Mouse (Mus musculus) midbrain, embryonic 10.5 days (tissue): ENCODE measurements around the gene Mib2. TPM values are rescaled to one million over a fixed set of nuclear protein-coding genes. Genes with fewer than 3 reads are reported as not detected.
"Not testable (repeated sequence)": the region's sequence is repeated elsewhere in the genome, so short reads cannot be mapped to it uniquely, and the experiment has no call there.

ENCODE experiments used
- DNase-seq: peaks from one replicate; pipeline ENCODE4 v3.0.0-alpha.2; 2017; ENCODE audit warnings: low spot score
- H3K27ac ChIP-seq: fragments of 300-500 bp; sonication (generic); replicated peaks from 2 replicates; pipeline ENCODE4 v1.5.1; 2016; ENCODE audit warnings: mild to moderate bottlenecking
- H3K27me3 ChIP-seq: fragments of 300-500 bp; sonication (generic); 2 replicates; pipeline ENCODE4 v1.6.1; 2016; ENCODE audit warnings: low read depth, mild to moderate bottlenecking; ENCODE audit not compliant: poor library complexity, severe bottlenecking
- H3K36me3 ChIP-seq: fragments of 300-500 bp; sonication (generic); 2 replicates; pipeline ENCODE4 v1.6.1; 2016; ENCODE audit warnings: mild to moderate bottlenecking, moderate library complexity
- H3K4me1 ChIP-seq: fragments of 300-500 bp; sonication (generic); 2 replicates; pipeline ENCODE4 v1.6.1; 2016
- H3K4me3 ChIP-seq: fragments of 300-500 bp; sonication (generic); 2 replicates; pipeline ENCODE4 v1.5.1; 2016; ENCODE audit warnings: mild to moderate bottlenecking, moderate library complexity
- H3K9me3 ChIP-seq: fragments of 300-500 bp; sonication (generic); replicated peaks from 2 replicates; pipeline ENCODE4 v1.6.1; 2016; ENCODE audit warnings: mild to moderate bottlenecking
- WGBS: fragments of 180-500 bp; shearing (Covaris S2); methylation state at CpG from one replicate; pipeline ENCODE4 v1.1.7; 2016; 5-methylcytosine and 5-hydroxymethylcytosine counted together
- polyA plus RNA-seq: library from polyadenylated mRNA; unstranded; fragments of >200 nt; fragmentation: Nextera tagmentation; extraction: Ambion mirVana; gene quantifications from 2 replicates; pipeline ENCODE4 v1.2.1, GENCODE M21; 2016

Gene Mib2
- polyA plus RNA-seq, 1 experiment from 2014 or later = 22.0 TPM

GRCm38 (mm10) chr4:155658961-155659360 is 10.0 kb downstream of the Mib2 start:
- H3K4me1 ChIP-seq = peaks cover 16% of the 10 kb centered on the region
- no peak overlapping the region for H3K27ac ChIP-seq
- WGBS = 95% methylated on average over 10 of the region's 10 CpGs
- H3K9me3 ChIP-seq = no peaks in the 10 kb centered on the region
- H3K4me3 ChIP-seq = no peak overlapping the region
- H3K27me3 ChIP-seq = peaks cover 37% of the 10 kb centered on the region
- H3K36me3 ChIP-seq = peaks cover 40% of the 10 kb centered on the region
- DNase-seq = no peak

GRCm38 (mm10) chr4:155656214-155656751 is 12.7 kb downstream of the Mib2 start:
- Histone ChIP-seq H3K27ac (no peak overlapping the region), H3K4me1 (peaks cover 37% of the 10 kb centered on the region), H3K4me3 (no peak overlapping the region), H3K9me3 (no peaks in the 10 kb centered on the region), H3K27me3 (peaks cover 64% of the 10 kb centered on the region), H3K36me3 (peaks cover 45% of the 10 kb centered on the region)
- DNase-seq = no peak
- WGBS = 87% methylated on average over 13 of the region's 13 CpGs

- peaks cover 52% of the 10 kb centered on the region for H3K36me3 ChIP-seq
- peaks cover 37% of the 10 kb centered on the region for H3K4me1 ChIP-seq
- H3K27me3 ChIP-seq = peaks cover 77% of the 10 kb centered on the region
- peak overlapping the region; percentile 59 for H3K4me3 ChIP-seq
- peak overlapping the region; percentile 59 for H3K27ac ChIP-seq
- no peaks in the 10 kb centered on the region for H3K9me3 ChIP-seq
- 2% methylated on average over 52 of the region's 52 CpGs for WGBS
- peak; percentile 63 for DNase-seq
Measured at GRCm38 (mm10) chr4:155654456-155655298, 14.3 kb downstream of the Mib2 start.

GRCm38 (mm10) chr4:155654183-155654455 is 14.9 kb downstream of the Mib2 start:
- Histone ChIP-seq H3K4me3 (peak overlapping the region; percentile 59), H3K27me3 (peaks cover 77% of the 10 kb centered on the region), H3K27ac (no peak overlapping the region; the same call in 1 of the 2 replicates), H3K9me3 (no peaks in the 10 kb centered on the region), H3K4me1 (peaks cover 37% of the 10 kb centered on the region), H3K36me3 (peaks cover 52% of the 10 kb centered on the region)
- DNase-seq = no peak
- 2% methylated on average over 6 of the region's 6 CpGs for WGBS

- Histone ChIP-seq H3K4me3 (peak overlapping the region; percentile 59), H3K4me1 (peaks cover 37% of the 10 kb centered on the region), H3K27me3 (peaks cover 77% of the 10 kb centered on the region), H3K9me3 (no peaks in the 10 kb centered on the region), H3K36me3 (peaks cover 52% of the 10 kb centered on the region), H3K27ac (peak overlapping the region; percentile 79)
- 2% methylated on average over 31 of the region's 31 CpGs for WGBS
- DNase-seq = peak; percentile 59
Measured at GRCm38 (mm10) chr4:155653451-155654182, 15.4 kb downstream of the Mib2 start.

- Histone ChIP-seq H3K4me1 (peaks cover 37% of the 10 kb centered on the region), H3K36me3 (peaks cover 56% of the 10 kb centered on the region), H3K4me3 (peak within 1 kb of the TSS; percentile 59), H3K27ac (peak within 1 kb of the TSS; percentile 79), H3K27me3 (peaks cover 77% of the 10 kb centered on the region), H3K9me3 (no peaks in the 10 kb centered on the region)
- DNase-seq = peak; percentile 78
- WGBS = under 1% methylated on average over 33 of the region's 33 CpGs
Measured at GRCm38 (mm10) chr4:155653086-155653450, 15.9 kb downstream of the Mib2 start, which contains the start of gene Mmp23. TSS of gene Mmp23 (minus strand) at chr4:155653384.

GRCm38 (mm10) chr4:155652283-155653085 is 16.5 kb downstream of the Mib2 start:
- Histone ChIP-seq H3K4me1 (peaks cover 37% of the 10 kb centered on the region), H3K36me3 (peaks cover 57% of the 10 kb centered on the region), H3K27ac (peak overlapping the region; percentile 79), H3K9me3 (no peaks in the 10 kb centered on the region), H3K27me3 (peaks cover 75% of the 10 kb centered on the region), H3K4me3 (peak overlapping the region; percentile 59)
- 22% methylated on average over 36 of the region's 36 CpGs for WGBS
- DNase-seq = no peak

GRCm38 (mm10) chr4:155651553-155652269 is 17.3 kb downstream of the Mib2 start:
- Histone ChIP-seq H3K27ac (no peak overlapping the region), H3K9me3 (no peaks in the 10 kb centered on the region), H3K4me3 (no peak overlapping the region), H3K27me3 (peaks cover 68% of the 10 kb centered on the region), H3K36me3 (peaks cover 60% of the 10 kb centered on the region), H3K4me1 (peaks cover 37% of the 10 kb centered on the region)
- 65% methylated on average over 15 of the region's 15 CpGs for whole genome bisulfite sequencing
- no peak for DNase-seq

GRCm38 (mm10) chr4:155649355-155649754 is 19.6 kb downstream of the Mib2 start:
- 92% methylated on average over 11 of the region's 11 CpGs for WGBS
- H3K4me3 ChIP-seq = no peak overlapping the region
- peaks cover 24% of the 10 kb centered on the region for H3K4me1 ChIP-seq
- H3K9me3 ChIP-seq = no peaks in the 10 kb centered on the region
- peaks cover 75% of the 10 kb centered on the region for H3K36me3 ChIP-seq
- DNase-seq = no peak
- H3K27me3 ChIP-seq = peaks cover 44% of the 10 kb centered on the region
- no peak overlapping the region for H3K27ac ChIP-seq

- Histone ChIP-seq H3K36me3 (peaks cover 99% of the 10 kb centered on the region), H3K4me1 (no peaks in the 10 kb centered on the region), H3K27me3 (peaks cover 8% of the 10 kb centered on the region), H3K9me3 (no peaks in the 10 kb centered on the region), H3K27ac (no peak overlapping the region), H3K4me3 (no peak overlapping the region)
- 97% methylated on average over 5 of the region's 5 CpGs for WGBS
- no peak for DNase-seq
Measured at GRCm38 (mm10) chr4:155645721-155646120, 23.3 kb downstream of the Mib2 start.

- H3K9me3 ChIP-seq, H3K4me3 ChIP-seq, H3K4me1 ChIP-seq, DNase-seq, H3K27ac ChIP-seq, H3K27me3 ChIP-seq: not testable (repeated sequence)
- H3K36me3 ChIP-seq = peaks cover 99% of the 10 kb centered on the region
- WGBS = 98% methylated on average over 2 of the region's 2 CpGs
Measured at GRCm38 (mm10) chr4:155645308-155645707, 23.7 kb downstream of the Mib2 start, which contains the start of gene Gm10563. TSS of gene Gm10563 (minus strand) at chr4:155645408.

GRCm38 (mm10) chr4:155643531-155643930 is 25.5 kb downstream of the Mib2 start:
- no peak overlapping the region for H3K27ac ChIP-seq
- no peak overlapping the region for H3K4me3 ChIP-seq
- H3K36me3 ChIP-seq = peaks cover 97% of the 10 kb centered on the region
- H3K9me3 ChIP-seq = no peaks in the 10 kb centered on the region
- WGBS = 100% methylated on average over 1 of the region's 1 CpGs
- no peaks in the 10 kb centered on the region for H3K4me1 ChIP-seq
- DNase-seq = no peak
- H3K27me3 ChIP-seq = no peaks in the 10 kb centered on the region
